ENCODE assay signal across 17 mouse cellular contexts in the genomic region with DNA sequence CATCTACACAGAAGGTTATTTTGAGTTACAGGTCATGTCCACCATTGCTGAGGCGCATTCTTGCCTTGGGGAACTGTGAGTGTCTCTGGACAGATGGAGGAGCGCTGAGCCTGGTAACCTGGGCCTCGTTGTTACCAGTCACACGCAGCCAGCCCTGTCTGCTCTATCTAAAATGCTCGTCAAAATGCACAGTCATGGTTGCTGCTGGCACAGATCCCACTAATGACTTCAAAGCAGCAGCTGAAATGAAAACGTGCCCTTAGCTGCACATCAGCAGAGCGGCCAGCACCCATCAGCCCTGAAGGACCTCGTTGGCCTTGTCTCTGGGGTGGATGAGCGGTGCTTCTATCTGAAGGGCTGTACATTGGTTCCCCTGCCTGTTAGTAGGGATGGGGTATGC.
A peak's percentile ranks its signal among the peaks of the same experiment; 100 is the strongest.
DNase-seq lines count a peak whose midpoint lies in the region; ATAC-seq lines count a peak whose summit lies in the region.
"Had no signal": no experiment of that assay in that cellular context is flagged by ENCODE, and none has a peak within 500 bp of the region (broad histone marks: within the 10 kb centered on the region; RNA-seq: fewer than 3 reads in every experiment).

No protein-coding gene starts in this region.

- WGBS in hindbrain, embryonic 13.5 days = 77% methylated on average over 9 of the region's 9 CpGs

- H3K9ac ChIP-seq in hindbrain, embryonic 13.5 days = no peak overlapping the region
- H3K9ac ChIP-seq: embryonic facial prominence, embryonic 12.5 days; forebrain, embryonic 15.5 days; limb, embryonic 12.5 days had no signal

- ATAC-seq in erythroid progenitor cell, adult 5-6 weeks (replicated peaks; ENCODE audit: low FRiP score, poor library complexity, severe bottlenecking) = peak; percentile 85
- no peak for ATAC-seq in hindbrain, embryonic 13.5 days (ENCODE audit: low FRiP score)
- ATAC-seq: forebrain, embryonic 15.5 days had no signal

- no peaks in the 10 kb centered on the region for H3K4me1 ChIP-seq in hindbrain, embryonic 13.5 days (replicated peaks)
- H3K4me1 ChIP-seq: embryonic facial prominence, embryonic 12.5 days; forebrain, embryonic 15.5 days; hindbrain, embryonic 10.5 days; limb, embryonic 12.5 days had no signal

- H3K4me2 ChIP-seq in hindbrain, embryonic 13.5 days = no peak overlapping the region
- H3K4me2 ChIP-seq: embryonic facial prominence, embryonic 12.5 days; forebrain, embryonic 15.5 days; heart, embryonic 11.5 days; limb, embryonic 12.5 days had no signal

- no peaks in the 10 kb centered on the region for H3K9me3 ChIP-seq in hindbrain, embryonic 13.5 days
- H3K9me3 ChIP-seq: embryonic facial prominence, embryonic 12.5 days; forebrain, embryonic 15.5 days; hindbrain, embryonic 10.5 days; limb, embryonic 12.5 days had no signal

- H3K27ac ChIP-seq in hindbrain, embryonic 13.5 days = no peak overlapping the region
- H3K27ac ChIP-seq: embryonic facial prominence, embryonic 12.5 days; forebrain, embryonic 15.5 days; hindbrain, embryonic 10.5 days; limb, embryonic 12.5 days; macrophage had no signal

- H3K27me3 ChIP-seq in hindbrain, embryonic 13.5 days = no peaks in the 10 kb centered on the region
- H3K27me3 ChIP-seq: embryonic facial prominence, embryonic 12.5 days; forebrain, embryonic 15.5 days; limb, embryonic 12.5 days had no signal

- peak; percentile 47 to 68 for DNase-seq in adrenal gland, adult (ENCODE audit: inconsistent age in 2 of 2, low spot score in 1 of 2)
- DNase-seq in adrenal gland, postnatal 4 days (ENCODE audit: low spot score in 2 of 2) = no peak
- DNase-seq in layer of hippocampus, adult 9-11 months = peak; percentile 30
- DNase-seq in layer of hippocampus, postnatal 36 days = no peak
- peak; percentile 52 for DNase-seq in adrenal gland, adult 2 months
- no peak for DNase-seq in B cell, adult 2 months
- DNase-seq: gastrocnemius, postnatal 14 days; kidney, adult 18-20 months; thymus, adult 18-20 months had no signal

- H3K4me3 ChIP-seq in hindbrain, embryonic 13.5 days = no peak overlapping the region
- H3K4me3 ChIP-seq: embryonic facial prominence, embryonic 12.5 days; forebrain, embryonic 15.5 days; hindbrain, embryonic 10.5 days; limb, embryonic 12.5 days had no signal

- H3K36me3 ChIP-seq in hindbrain, embryonic 13.5 days = peaks cover 3% of the 10 kb centered on the region; the same call in 1 of the 2 replicates
- H3K36me3 ChIP-seq: embryonic facial prominence, embryonic 12.5 days; forebrain, embryonic 15.5 days; hindbrain, embryonic 10.5 days; limb, embryonic 12.5 days had no signal

Comparison
In these comparisons a context has a peak if more than half of its experiments do, and no peak if none do; other contexts are left out.
1. DNase-seq: peak in adrenal gland, adult (2 of 2), layer of hippocampus, adult 9-11 months (single experiment) and adrenal gland, adult 2 months (single experiment); none in adrenal gland, postnatal 4 days (0 of 2), layer of hippocampus, postnatal 36 days (0 of 2) and B cell, adult 2 months (0 of 2).